Mouse (Mus musculus) neural tube, embryonic 10.5 days (tissue): ENCODE data around the gene Rnf145.
A peak's percentile ranks its signal among the peaks of the same experiment; 100 is the strongest.

Experiments used
- DNase-seq: peaks from one replicate; pipeline ENCODE4 v3.0.0-alpha.2; 2017; ENCODE audit warnings: low spot score; ENCODE audit errors: extremely low spot score

The Rnf145 gene

GRCm38 (mm10) chr11:44518281-44519095 lies at the start of gene Rnf145:
Gene Rnf145, plus strand, starts transcription at chr11:44518964.
- DNase-seq: no peak

GRCm38 (mm10) chr11:44469646-44470431 lies 48.9 kb upstream of the Rnf145 start:
- DNase-seq: no peak

GRCm38 (mm10) chr11:44470432-44471336 lies 48.1 kb upstream of the Rnf145 start, which contains the start of gene Ublcp1:
Gene Ublcp1, minus strand, starts transcription at chr11:44470498.
- DNase-seq: peak; percentile 92

GRCm38 (mm10) chr11:44471337-44471995 lies 47.3 kb upstream of the Rnf145 start:
- DNase-seq: peak; percentile 21

- DNase-seq: no peak
Observed at GRCm38 (mm10) chr11:44475467-44475866, 43.3 kb upstream of the Rnf145 start.

- no peak for DNase-seq
Observed at GRCm38 (mm10) chr11:44476445-44476844, 42.3 kb upstream of the Rnf145 start.

GRCm38 (mm10) chr11:44478382-44478781 lies 40.4 kb upstream of the Rnf145 start:
- DNase-seq: no peak

GRCm38 (mm10) chr11:44480246-44480645 lies 38.5 kb upstream of the Rnf145 start:
- DNase-seq: no peak

GRCm38 (mm10) chr11:44485089-44485736 lies 33.6 kb upstream of the Rnf145 start:
- no peak for DNase-seq

GRCm38 (mm10) chr11:44489117-44489516 lies 29.6 kb upstream of the Rnf145 start:
- DNase-seq: no peak

GRCm38 (mm10) chr11:44494643-44495323 lies 24.0 kb upstream of the Rnf145 start:
- DNase-seq: no peak

GRCm38 (mm10) chr11:44496217-44496616 lies 22.5 kb upstream of the Rnf145 start:
- DNase-seq: no peak

GRCm38 (mm10) chr11:44498412-44499272 lies 20.1 kb upstream of the Rnf145 start:
- no peak for DNase-seq

- no peak for DNase-seq
Observed at GRCm38 (mm10) chr11:44500966-44501365, 17.8 kb upstream of the Rnf145 start.

- DNase-seq: no peak
Observed at GRCm38 (mm10) chr11:44501477-44501876, 17.3 kb upstream of the Rnf145 start.

GRCm38 (mm10) chr11:44502931-44503330 lies 15.8 kb upstream of the Rnf145 start:
- DNase-seq: no peak

- DNase-seq: no peak
Observed at GRCm38 (mm10) chr11:44504146-44504545, 14.6 kb upstream of the Rnf145 start.

- DNase-seq: no peak
Observed at GRCm38 (mm10) chr11:44504761-44505160, 14.0 kb upstream of the Rnf145 start.

- no peak for DNase-seq
Observed at GRCm38 (mm10) chr11:44508876-44509275, 9.9 kb upstream of the Rnf145 start.
